8 mouse cellular contexts compared by ENCODE assay signal in genomic region chr17:34894801-34895530, GRCm38 (mm10). TPM values are rescaled to one million over a fixed set of nuclear protein-coding genes. Genes with fewer than 3 reads are reported as not detected.
DNase-seq lines count a peak whose midpoint lies in the region; ATAC-seq and TF ChIP-seq lines count a peak whose summit lies in the region.

No protein-coding gene starts in this region.

- peak overlapping the region; percentile 95 for H3K9ac ChIP-seq in intestine, embryonic 16.5 days (ENCODE audit: low read depth, low read length)
- peak overlapping the region; percentile 86 for H3K9ac ChIP-seq in limb, embryonic 14.5 days (ENCODE audit: low read depth, low read length, severe bottlenecking)
- H3K9ac ChIP-seq in midbrain, embryonic 16.5 days (ENCODE audit: low read depth, low read length): peak overlapping the region; percentile 96

- no peaks in the 10 kb centered on the region for H3K27me3 ChIP-seq in megakaryocyte, embryonic 14.5 days (replicated peaks)
- no peaks in the 10 kb centered on the region for H3K27me3 ChIP-seq in intestine, embryonic 16.5 days (replicated peaks; ENCODE audit: control insufficient read depth, insufficient read depth, low read length)
- H3K27me3 ChIP-seq in limb, embryonic 14.5 days (ENCODE audit: control insufficient read depth, insufficient read depth, low read length): no peaks in the 10 kb centered on the region
- H3K27me3 ChIP-seq in midbrain, embryonic 16.5 days (ENCODE audit: control insufficient read depth, insufficient read depth, low read depth, low read length): no peaks in the 10 kb centered on the region

- H3K4me1 ChIP-seq in megakaryocyte, embryonic 14.5 days: peaks cover 68% of the 10 kb centered on the region
- peaks cover 21% of the 10 kb centered on the region for H3K4me1 ChIP-seq in intestine, embryonic 16.5 days (ENCODE audit: control insufficient read depth, insufficient read depth, low read length)
- H3K4me1 ChIP-seq in limb, embryonic 14.5 days (ENCODE audit: control insufficient read depth, insufficient read depth, low read length): peaks cover 26% of the 10 kb centered on the region
- H3K4me1 ChIP-seq in midbrain, embryonic 16.5 days (ENCODE audit: control insufficient read depth, insufficient read depth, low read length): peaks cover 34% of the 10 kb centered on the region

- no peak for ATAC-seq in megakaryocyte, adult 5-6 weeks (ENCODE audit: poor library complexity, severe bottlenecking)
- peak; percentile 18 for ATAC-seq in granulocyte monocyte progenitor cell, adult 5-6 weeks (replicated peaks; ENCODE audit: poor library complexity, severe bottlenecking)
- peak; percentile 12 for ATAC-seq in intestine, embryonic 16.5 days
- peak; percentile 10 for ATAC-seq in limb, embryonic 14.5 days (ENCODE audit: low FRiP score, low read depth)
- ATAC-seq in midbrain, embryonic 16.5 days: peak; percentile 44

- no peaks in the 10 kb centered on the region for H3K9me3 ChIP-seq in megakaryocyte, embryonic 14.5 days
- no peaks in the 10 kb centered on the region for H3K9me3 ChIP-seq in intestine, embryonic 16.5 days (ENCODE audit: control insufficient read depth, low read length)
- no peaks in the 10 kb centered on the region for H3K9me3 ChIP-seq in limb, embryonic 14.5 days (ENCODE audit: control insufficient read depth, low read length)
- no peaks in the 10 kb centered on the region for H3K9me3 ChIP-seq in midbrain, embryonic 16.5 days (replicated peaks; ENCODE audit: control insufficient read depth, low read length, poor library complexity, severe bottlenecking)

- H3K27ac ChIP-seq in intestine, embryonic 16.5 days (ENCODE audit: low read length): peak overlapping the region; percentile 95
- H3K27ac ChIP-seq in limb, embryonic 14.5 days (replicated peaks; ENCODE audit: low read depth, low read length): peak overlapping the region; percentile 86
- H3K27ac ChIP-seq in midbrain, embryonic 16.5 days (ENCODE audit: low read length): peak overlapping the region; percentile 95

- DNase-seq in cerebellum, postnatal 10 days: peak; percentile 69 to 80
- DNase-seq in limb, embryonic 14.5 days (ENCODE audit: low spot score): peak; percentile 33
- DNase-seq in thymus, postnatal 25 days: peak; percentile 44

- WGBS in intestine, embryonic 16.5 days: 7% methylated on average over 51 of the region's 51 CpGs
- 14% methylated on average over 37 of the region's 51 CpGs for WGBS in limb, embryonic 14.5 days
- WGBS in midbrain, embryonic 16.5 days: 4% methylated on average over 42 of the region's 51 CpGs

- peak overlapping the region; percentile 95 for H3K4me3 ChIP-seq in megakaryocyte, embryonic 14.5 days (replicated peaks)
- peak overlapping the region; percentile 83 for H3K4me3 ChIP-seq in intestine, embryonic 16.5 days (ENCODE audit: low read length)
- H3K4me3 ChIP-seq in limb, embryonic 14.5 days (replicated peaks; ENCODE audit: low read length): peak overlapping the region; percentile 78
- peak overlapping the region; percentile 81 for H3K4me3 ChIP-seq in midbrain, embryonic 16.5 days (ENCODE audit: low read depth, low read length)

- H3K36me3 ChIP-seq in megakaryocyte, embryonic 14.5 days (replicated peaks; ENCODE audit: low read length): peaks cover 10% of the 10 kb centered on the region
- peaks cover 8% of the 10 kb centered on the region; the same call in 1 of the 2 replicates for H3K36me3 ChIP-seq in intestine, embryonic 16.5 days (ENCODE audit: control insufficient read depth, insufficient read depth, low read length)
- peaks cover 8% of the 10 kb centered on the region for H3K36me3 ChIP-seq in limb, embryonic 14.5 days (ENCODE audit: control insufficient read depth, insufficient read depth, low read length)
- H3K36me3 ChIP-seq in midbrain, embryonic 16.5 days (ENCODE audit: control insufficient read depth, insufficient read depth, low read length): peaks cover 4% of the 10 kb centered on the region; the same call in 1 of the 2 replicates

- TF ChIP-seq POLR2A in limb, embryonic 14.5 days (IDR thresholded peaks at IDR 0.05; ENCODE audit: borderline replicate concordance, extremely low read depth, insufficient read depth, insufficient read length): 0 out of 2 replicates have a peak, but pooled peaks have one; percentile 3

- peak overlapping the region; percentile 88 for H3K4me2 ChIP-seq in intestine, embryonic 16.5 days (ENCODE audit: low read depth, low read length)
- H3K4me2 ChIP-seq in limb, embryonic 14.5 days (replicated peaks; ENCODE audit: low read depth, low read length, severe bottlenecking): peak overlapping the region; percentile 87
- peak overlapping the region; percentile 93 for H3K4me2 ChIP-seq in midbrain, embryonic 16.5 days (ENCODE audit: low read length)

RNA-seq across cellular contexts. Expression of gene C2, which starts 3.1 kb away (rescaled TPM):
- 3.0 and 6.0 TPM in 2 replicates for polyA plus RNA-seq in megakaryocyte, embryonic 14.5 days (2012; ENCODE audit: insufficient read depth, low replicate concordance)
- total RNA-seq in megakaryocyte, adult 5-6 weeks (2015): 1.0 and 1.3 TPM in 2 replicates
- total RNA-seq in megakaryocyte, adult 5-6 weeks (2017): 0.22 TPM in 1 of 2 replicates, not detected in the other
- 1.5 and 7.7 TPM in 2 replicates for total RNA-seq in granulocyte monocyte progenitor cell, adult 5-6 weeks (2014; fragmentation: Nextera tagmentation)
- 0.47 TPM in 1 of 2 replicates, not detected in the other for total RNA-seq in granulocyte monocyte progenitor cell, adult 5-6 weeks (2017)
- polyA plus RNA-seq in intestine, embryonic 16.5 days (2015; fragmentation: Nextera tagmentation; extraction: Ambion mirVana): 26.5 and 36.0 TPM in 2 replicates
- 4.7 and 5.1 TPM in 2 replicates for polyA plus RNA-seq in limb, embryonic 14.5 days (2012; rRNA removed)
- 3.9 and 4.9 TPM in 2 replicates for polyA plus RNA-seq in limb, embryonic 14.5 days (2014; fragmentation: Nextera tagmentation; extraction: Ambion mirVana)
- polyA plus RNA-seq in midbrain, embryonic 16.5 days (2015; fragmentation: Nextera tagmentation; extraction: Ambion mirVana): 1.6 and 2.4 TPM in 2 replicates

RNA-seq across cellular contexts. Expression of gene Ehmt2, which starts 3.3 kb away (rescaled TPM):
- 356 and 543 TPM in 2 replicates for polyA plus RNA-seq in megakaryocyte, embryonic 14.5 days (2012; ENCODE audit: insufficient read depth, low replicate concordance)
- 66.5 and 68.9 TPM in 2 replicates for total RNA-seq in megakaryocyte, adult 5-6 weeks (2015)
- total RNA-seq in megakaryocyte, adult 5-6 weeks (2017): 75.4 and 75.7 TPM in 2 replicates
- total RNA-seq in granulocyte monocyte progenitor cell, adult 5-6 weeks (2014; fragmentation: Nextera tagmentation): 78.2 and 87.0 TPM in 2 replicates
- 90.9 and 120 TPM in 2 replicates for total RNA-seq in granulocyte monocyte progenitor cell, adult 5-6 weeks (2017)
- polyA plus RNA-seq in intestine, embryonic 16.5 days (2015; fragmentation: Nextera tagmentation; extraction: Ambion mirVana): 59.8 and 61.9 TPM in 2 replicates
- 232 and 297 TPM in 2 replicates for polyA plus RNA-seq in limb, embryonic 14.5 days (2012; rRNA removed)
- polyA plus RNA-seq in limb, embryonic 14.5 days (2014; fragmentation: Nextera tagmentation; extraction: Ambion mirVana): 72.8 and 80.6 TPM in 2 replicates
- polyA plus RNA-seq in midbrain, embryonic 16.5 days (2015; fragmentation: Nextera tagmentation; extraction: Ambion mirVana): 99.8 and 102 TPM in 2 replicates

RNA-seq across cellular contexts. Expression of gene Gm20547, which starts 13.1 kb away (rescaled TPM):
- polyA plus RNA-seq in megakaryocyte, embryonic 14.5 days (2012; ENCODE audit: insufficient read depth, low replicate concordance): not detected in 2 replicates
- not detected in 2 replicates for total RNA-seq in megakaryocyte, adult 5-6 weeks (2015)
- 0.41 TPM in 1 of 2 replicates, not detected in the other for total RNA-seq in megakaryocyte, adult 5-6 weeks (2017)
- not detected in 2 replicates for total RNA-seq in granulocyte monocyte progenitor cell, adult 5-6 weeks (2014; fragmentation: Nextera tagmentation)
- not detected in 2 replicates for total RNA-seq in granulocyte monocyte progenitor cell, adult 5-6 weeks (2017)
- polyA plus RNA-seq in intestine, embryonic 16.5 days (2015; fragmentation: Nextera tagmentation; extraction: Ambion mirVana): not detected in 2 replicates
- not detected in 2 replicates for polyA plus RNA-seq in limb, embryonic 14.5 days (2012; rRNA removed)
- not detected in 2 replicates for polyA plus RNA-seq in limb, embryonic 14.5 days (2014; fragmentation: Nextera tagmentation; extraction: Ambion mirVana)
- polyA plus RNA-seq in midbrain, embryonic 16.5 days (2015; fragmentation: Nextera tagmentation; extraction: Ambion mirVana): 0.16 TPM in 1 of 2 replicates, not detected in the other

RNA-seq across cellular contexts. Expression of gene Zbtb12, which starts 15.7 kb away (rescaled TPM):
- polyA plus RNA-seq in megakaryocyte, embryonic 14.5 days (2012; ENCODE audit: insufficient read depth, low replicate concordance): 6.7 and 15.4 TPM in 2 replicates
- total RNA-seq in megakaryocyte, adult 5-6 weeks (2015): 0.78 and 1.1 TPM in 2 replicates
- 0.98 and 1.0 TPM in 2 replicates for total RNA-seq in megakaryocyte, adult 5-6 weeks (2017)
- total RNA-seq in granulocyte monocyte progenitor cell, adult 5-6 weeks (2014; fragmentation: Nextera tagmentation): 12.2 and 14.2 TPM in 2 replicates
- 13.3 and 15.3 TPM in 2 replicates for total RNA-seq in granulocyte monocyte progenitor cell, adult 5-6 weeks (2017)
- polyA plus RNA-seq in intestine, embryonic 16.5 days (2015; fragmentation: Nextera tagmentation; extraction: Ambion mirVana): 1.5 and 1.7 TPM in 2 replicates
- polyA plus RNA-seq in limb, embryonic 14.5 days (2012; rRNA removed): 44.3 and 52.0 TPM in 2 replicates
- 1.4 and 1.5 TPM in 2 replicates for polyA plus RNA-seq in limb, embryonic 14.5 days (2014; fragmentation: Nextera tagmentation; extraction: Ambion mirVana)
- 12.4 and 13.1 TPM in 2 replicates for polyA plus RNA-seq in midbrain, embryonic 16.5 days (2015; fragmentation: Nextera tagmentation; extraction: Ambion mirVana)

RNA-seq across cellular contexts. Expression of gene Slc44a4, which starts 19.3 kb away (rescaled TPM):
- polyA plus RNA-seq in megakaryocyte, embryonic 14.5 days (2012; ENCODE audit: insufficient read depth, low replicate concordance): not detected in 2 replicates
- 0.33 TPM in 1 of 2 replicates, not detected in the other for total RNA-seq in megakaryocyte, adult 5-6 weeks (2015)
- 0.12 TPM in 1 of 2 replicates, not detected in the other for total RNA-seq in megakaryocyte, adult 5-6 weeks (2017)
- 0.41 TPM in 1 of 2 replicates, not detected in the other for total RNA-seq in granulocyte monocyte progenitor cell, adult 5-6 weeks (2014; fragmentation: Nextera tagmentation)
- 0.78 and 1.8 TPM in 2 replicates for total RNA-seq in granulocyte monocyte progenitor cell, adult 5-6 weeks (2017)
- polyA plus RNA-seq in intestine, embryonic 16.5 days (2015; fragmentation: Nextera tagmentation; extraction: Ambion mirVana): 108 and 134 TPM in 2 replicates
- 0.09 and 0.10 TPM in 2 replicates for polyA plus RNA-seq in limb, embryonic 14.5 days (2012; rRNA removed)
- not detected in 2 replicates for polyA plus RNA-seq in limb, embryonic 14.5 days (2014; fragmentation: Nextera tagmentation; extraction: Ambion mirVana)
- polyA plus RNA-seq in midbrain, embryonic 16.5 days (2015; fragmentation: Nextera tagmentation; extraction: Ambion mirVana): 0.09 TPM in 1 of 2 replicates, not detected in the other
